Mouse (Mus musculus): ENCODE results near the gene Cela2a. TPM values are rescaled to one million over a fixed set of nuclear protein-coding genes. Genes with fewer than 3 reads are reported as not detected.

Gene Cela2a
- polyA plus RNA-seq, 1 experiment from 2014 or later, result not detected

DNA sequence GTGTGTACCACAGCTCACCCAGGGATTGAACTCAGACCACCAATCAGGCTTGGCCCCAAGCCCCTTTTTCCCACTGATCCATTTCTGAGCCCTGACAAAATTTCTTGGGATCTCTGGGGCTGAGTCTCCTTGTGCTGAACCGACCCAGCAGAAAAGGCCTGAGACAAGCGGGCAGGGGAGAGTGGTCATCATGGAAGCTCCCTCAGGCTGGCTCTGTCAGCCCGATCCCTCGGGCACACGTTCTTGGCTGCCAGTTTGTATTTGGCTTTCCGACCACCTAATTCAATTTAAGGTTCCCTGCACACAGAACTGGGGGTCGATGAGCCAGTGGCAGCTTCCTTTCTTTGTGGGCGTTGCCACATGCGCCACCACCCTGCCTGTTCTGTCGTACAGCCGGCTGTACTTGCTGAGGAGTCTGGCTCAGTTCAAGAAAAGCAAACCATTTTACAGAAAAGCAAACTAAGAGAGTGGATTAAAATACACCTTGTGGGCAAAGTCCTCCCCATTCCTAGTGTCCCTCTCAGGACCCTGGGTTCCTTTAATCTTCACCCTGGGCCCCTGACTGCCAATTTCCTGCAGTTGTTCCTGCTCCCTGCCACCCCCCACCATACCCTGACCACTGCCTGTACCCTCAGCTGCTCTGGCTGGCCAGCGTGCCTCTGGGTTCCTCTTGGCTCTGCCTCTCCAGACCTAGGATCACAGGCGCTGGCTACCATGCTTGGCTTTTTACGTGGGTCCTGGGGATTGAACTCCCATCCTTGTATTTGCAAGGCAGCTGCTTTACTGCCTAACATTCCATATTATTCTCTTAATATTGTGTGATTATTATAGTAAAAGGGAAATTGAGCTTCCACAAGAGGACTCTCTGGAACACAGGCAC lies 8.9 kb downstream of the Cela2a start:
- WGBS (ENCODE audit: insufficient replicate concordance), result 61% methylated on average over 14 of the region's 14 CpGs

DNA sequence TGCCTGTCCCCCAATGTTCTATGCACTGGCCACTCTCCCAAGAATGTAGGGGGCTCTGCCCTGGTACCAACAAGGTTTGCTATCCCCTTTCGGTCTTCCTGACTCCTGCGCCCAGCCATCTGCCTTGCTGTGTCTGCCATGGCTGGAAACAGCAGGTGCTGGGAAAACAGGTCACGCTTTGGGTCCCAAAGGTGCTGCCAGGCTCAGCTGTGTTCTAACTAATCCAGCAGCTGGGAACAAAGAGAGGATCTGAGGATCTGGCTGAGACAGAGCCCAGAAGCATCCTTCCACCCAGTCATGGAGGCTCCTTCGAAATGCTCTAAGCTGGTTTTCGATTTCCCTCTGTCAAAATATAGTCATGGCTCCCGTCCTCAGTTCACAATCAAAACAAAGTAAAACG lies 9.7 kb downstream of the Cela2a start:
- Histone ChIP-seq H3K4me3 (no peak overlapping the region), H3K9ac (no peak overlapping the region), H3K36me3 (peaks cover 50% of the 10 kb centered on the region), H3K4me2 (no peak overlapping the region), H3K27me3 (replicated peaks) (no peaks in the 10 kb centered on the region), H3K4me1 (no peaks in the 10 kb centered on the region), H3K27ac (no peak overlapping the region), H3K9me3 (replicated peaks) (no peaks in the 10 kb centered on the region)
- ATAC-seq, result no peak
- WGBS (ENCODE audit: insufficient replicate concordance), result 86% methylated on average over 7 of the region's 7 CpGs

More for the DNA sequence above, 8.9 kb downstream of the Cela2a start:
- Histone ChIP-seq H3K9ac (no peak overlapping the region; the same call in 1 of the 2 replicates), H3K4me1 (0 out of 2 replicates have a peak, but pooled peaks cover 3% of the 10 kb centered on the region), H3K27ac (no peak overlapping the region), H3K9me3 (replicated peaks) (no peaks in the 10 kb centered on the region), H3K36me3 (peaks cover 43% of the 10 kb centered on the region), H3K4me3 (no peak overlapping the region), H3K27me3 (replicated peaks) (0 out of 2 replicates have a peak, but pooled peaks cover 2% of the 10 kb centered on the region), H3K4me2 (no peak overlapping the region)
- no peak for ATAC-seq

- ATAC-seq, result no peak
- Histone ChIP-seq H3K4me3 (no peak overlapping the region), H3K4me2 (no peak overlapping the region), H3K9me3 (replicated peaks) (no peaks in the 10 kb centered on the region), H3K27me3 (replicated peaks) (no peaks in the 10 kb centered on the region), H3K27ac (no peak overlapping the region), H3K9ac (no peak overlapping the region), H3K4me1 (no peaks in the 10 kb centered on the region), H3K36me3 (peaks cover 98% of the 10 kb centered on the region)
- whole genome bisulfite sequencing (ENCODE audit: insufficient replicate concordance), result 91% methylated on average over 7 of the region's 7 CpGs
Measured at GRCm38 (mm10) chr4:141811375-141811774, 14.6 kb downstream of the Cela2a start.

DNA sequence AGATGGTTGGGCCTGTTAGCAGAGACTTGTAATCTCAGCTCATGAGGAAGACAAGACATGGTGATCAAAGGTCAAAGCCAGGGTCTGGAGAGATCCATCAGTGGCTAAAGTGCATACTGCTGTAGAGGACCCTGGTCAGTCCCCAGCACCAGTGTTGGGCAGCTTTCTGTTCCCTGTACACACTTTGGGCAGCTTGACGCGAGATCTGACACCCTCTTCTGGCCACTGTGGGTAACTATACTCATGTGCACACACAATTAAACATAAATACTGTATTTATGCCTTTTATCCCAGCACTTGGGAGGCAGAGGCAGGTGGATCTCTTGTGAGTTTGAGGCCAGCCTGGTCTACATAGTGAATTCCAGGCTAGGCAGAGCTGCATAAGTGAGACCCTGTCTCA lies 15.0 kb downstream of the Cela2a start:
- H3K36me3 ChIP-seq, result peaks cover 99% of the 10 kb centered on the region
- no peaks in the 10 kb centered on the region for H3K9me3 ChIP-seq (replicated peaks)
- H3K9ac ChIP-seq, result no peak overlapping the region
- H3K4me2 ChIP-seq, result no peak overlapping the region
- no peaks in the 10 kb centered on the region for H3K4me1 ChIP-seq
- no peak overlapping the region for H3K27ac ChIP-seq
- WGBS (ENCODE audit: insufficient replicate concordance), result 93% methylated on average over 2 of the region's 2 CpGs
- H3K4me3 ChIP-seq, result no peak overlapping the region
- ATAC-seq, result no peak
- no peaks in the 10 kb centered on the region for H3K27me3 ChIP-seq (replicated peaks)

DNA sequence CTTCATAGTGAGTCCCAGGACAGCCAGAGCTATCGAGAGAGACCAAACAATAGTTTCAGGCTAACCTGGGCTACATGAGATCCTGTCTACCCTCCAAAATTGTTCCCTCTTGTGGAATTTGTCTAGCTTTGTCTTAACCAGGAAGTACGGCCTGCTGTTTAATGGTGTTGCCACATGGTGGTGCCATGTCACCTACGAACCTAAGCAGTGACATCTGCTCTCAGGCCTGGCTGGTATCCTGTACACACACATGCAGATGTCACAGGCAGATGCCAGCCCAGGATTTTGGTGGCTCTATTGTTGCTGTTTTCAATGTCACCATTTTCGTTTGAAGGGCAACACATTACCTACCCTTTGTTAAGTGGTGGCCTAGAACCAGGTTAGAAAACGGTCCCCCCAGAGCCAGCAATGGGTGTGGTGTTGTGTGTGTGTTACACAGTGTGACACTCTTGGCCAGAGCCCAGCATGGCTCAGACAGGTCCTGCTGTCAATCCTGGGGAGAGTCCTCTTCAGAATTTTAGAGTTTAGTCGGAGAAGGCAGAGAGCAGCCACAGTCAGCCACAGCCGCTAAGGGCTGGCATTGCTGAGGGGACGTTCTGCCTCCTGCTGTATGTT lies 16.0 kb downstream of the Cela2a start:
- Histone ChIP-seq H3K4me3 (no peak overlapping the region), H3K36me3 (peaks cover 99% of the 10 kb centered on the region)
- ATAC-seq, result peak; percentile 54; the same call in 1 of the 2 replicates

DNA sequence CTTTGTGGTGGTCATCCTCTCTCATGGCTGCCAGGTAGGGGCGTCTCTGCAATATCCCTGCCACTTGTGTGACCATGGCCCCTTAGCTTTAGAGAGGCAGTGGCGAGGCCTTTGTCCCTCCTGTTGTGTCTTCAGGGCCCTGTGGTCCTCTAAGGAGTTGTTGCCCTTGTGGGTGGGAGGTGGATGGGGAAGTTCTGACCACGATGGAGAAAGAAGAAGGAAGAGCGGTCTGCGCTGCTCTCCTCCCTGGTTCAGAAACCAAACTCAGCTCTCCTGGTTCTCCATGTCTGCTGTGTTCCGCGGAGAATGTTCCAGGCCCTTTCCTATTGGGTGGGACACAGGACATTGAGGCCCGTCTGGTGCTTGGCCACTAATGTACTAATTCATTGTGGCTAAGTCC lies 20.1 kb downstream of the Cela2a start:
- no peaks in the 10 kb centered on the region for H3K27me3 ChIP-seq (replicated peaks)
- no peak overlapping the region for H3K9ac ChIP-seq
- no peak overlapping the region for H3K4me2 ChIP-seq
- 77% methylated on average over 8 of the region's 8 CpGs for WGBS (ENCODE audit: insufficient replicate concordance)
- no peaks in the 10 kb centered on the region for H3K9me3 ChIP-seq (replicated peaks)
- ATAC-seq, result no peak
- H3K36me3 ChIP-seq, result peaks cover 83% of the 10 kb centered on the region
- H3K4me1 ChIP-seq, result no peaks in the 10 kb centered on the region
- no peak overlapping the region for H3K27ac ChIP-seq
- H3K4me3 ChIP-seq, result no peak overlapping the region

More for the DNA sequence above, 16.0 kb downstream of the Cela2a start:
- Histone ChIP-seq H3K4me1 (no peaks in the 10 kb centered on the region), H3K27ac (peak overlapping the region; percentile 41; the same call in 1 of the 2 replicates), H3K9me3 (replicated peaks) (no peaks in the 10 kb centered on the region), H3K4me2 (no peak overlapping the region), H3K27me3 (replicated peaks) (no peaks in the 10 kb centered on the region), H3K9ac (no peak overlapping the region)
- 68% methylated on average over 8 of the region's 8 CpGs for WGBS (ENCODE audit: insufficient replicate concordance)

GRCm38 (mm10) chr4:141804105-141804504 lies 21.9 kb downstream of the Cela2a start:
- peaks cover 66% of the 10 kb centered on the region for H3K36me3 ChIP-seq
- WGBS (ENCODE audit: insufficient replicate concordance), result 75% methylated on average over 4 of the region's 4 CpGs
- no peak overlapping the region for H3K4me3 ChIP-seq
- H3K9me3 ChIP-seq (replicated peaks), result no peaks in the 10 kb centered on the region
- H3K27ac ChIP-seq, result peak overlapping the region; percentile 11; the same call in 1 of the 2 replicates
- no peaks in the 10 kb centered on the region for H3K27me3 ChIP-seq (replicated peaks)
- H3K9ac ChIP-seq, result no peak overlapping the region
- no peaks in the 10 kb centered on the region for H3K4me1 ChIP-seq
- ATAC-seq, result 0 out of 2 replicates have a peak, but pooled peaks have one; percentile 27
- no peak overlapping the region for H3K4me2 ChIP-seq

- Histone ChIP-seq H3K9ac (no peak overlapping the region), H3K27ac (no peak overlapping the region), H3K36me3 (peaks cover 31% of the 10 kb centered on the region), H3K4me3 (no peak overlapping the region), H3K4me1 (peaks cover 33% of the 10 kb centered on the region), H3K9me3 (replicated peaks) (no peaks in the 10 kb centered on the region), H3K27me3 (replicated peaks) (no peaks in the 10 kb centered on the region), H3K4me2 (no peak overlapping the region)
- 84% methylated on average over 5 of the region's 5 CpGs for WGBS (ENCODE audit: insufficient replicate concordance)
- no peak for ATAC-seq
Measured at GRCm38 (mm10) chr4:141797545-141797944, 28.4 kb downstream of the Cela2a start.

DNA sequence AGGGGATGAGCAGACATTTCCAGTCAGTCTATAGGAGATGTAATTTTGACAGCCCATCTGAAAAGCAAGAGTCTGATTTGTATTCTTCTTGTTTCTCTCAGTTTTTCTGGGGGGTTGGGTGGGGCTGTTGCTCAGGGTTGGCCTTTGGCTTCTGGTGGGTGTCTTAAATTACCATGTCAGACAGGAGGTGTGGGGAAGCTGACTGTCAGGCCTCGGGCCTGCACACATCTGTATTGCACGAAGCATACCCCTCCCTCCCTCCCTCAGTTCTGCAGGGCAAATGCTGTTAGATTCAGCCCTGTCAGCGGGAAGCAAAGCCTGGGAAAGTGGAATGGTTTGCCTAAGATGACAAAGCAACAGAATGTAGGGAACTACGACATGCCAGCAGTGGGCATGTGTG lies 29.0 kb downstream of the Cela2a start:
- peaks cover 39% of the 10 kb centered on the region for H3K4me1 ChIP-seq
- no peak overlapping the region for H3K4me3 ChIP-seq
- H3K27me3 ChIP-seq (replicated peaks), result no peaks in the 10 kb centered on the region
- H3K9ac ChIP-seq, result no peak overlapping the region
- H3K36me3 ChIP-seq, result peaks cover 30% of the 10 kb centered on the region
- H3K9me3 ChIP-seq (replicated peaks), result no peaks in the 10 kb centered on the region
- H3K4me2 ChIP-seq, result no peak overlapping the region
- no peak overlapping the region for H3K27ac ChIP-seq
- no peak for ATAC-seq
- WGBS (ENCODE audit: insufficient replicate concordance), result 74% methylated on average over 3 of the region's 4 CpGs

DNA sequence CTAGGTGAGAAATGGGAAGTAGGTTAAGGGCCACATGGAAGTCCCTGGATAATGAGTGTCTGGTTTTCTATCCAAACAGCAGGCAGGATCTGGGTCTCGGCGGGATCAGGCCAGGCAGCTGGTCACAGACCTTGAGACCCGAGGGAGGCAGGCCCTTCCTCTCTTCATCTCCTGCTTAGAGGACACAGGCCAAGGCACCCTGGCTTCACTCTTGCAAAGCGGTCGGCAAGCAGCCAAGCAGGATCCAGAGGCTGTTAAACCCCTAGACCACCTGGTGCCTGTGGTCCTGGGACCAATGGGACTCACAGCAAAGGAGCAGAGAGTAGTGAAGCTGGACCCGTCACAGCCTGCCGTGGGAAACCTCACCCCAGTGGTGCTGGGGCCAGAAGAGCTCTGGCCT lies 29.6 kb downstream of the Cela2a start:
- peaks cover 45% of the 10 kb centered on the region for H3K4me1 ChIP-seq
- no peak overlapping the region for H3K27ac ChIP-seq
- no peak overlapping the region for H3K4me2 ChIP-seq
- no peak for ATAC-seq
- H3K36me3 ChIP-seq, result peaks cover 30% of the 10 kb centered on the region
- H3K9ac ChIP-seq, result no peak overlapping the region
- no peaks in the 10 kb centered on the region for H3K27me3 ChIP-seq (replicated peaks)
- no peaks in the 10 kb centered on the region for H3K9me3 ChIP-seq (replicated peaks)
- WGBS (ENCODE audit: insufficient replicate concordance), result 85% methylated on average over 7 of the region's 7 CpGs
- no peak overlapping the region for H3K4me3 ChIP-seq

GRCm38 (mm10) chr4:141794152-141794535 lies 31.8 kb downstream of the Cela2a start:
- peak overlapping the region; percentile 76 for H3K4me3 ChIP-seq
- peak overlapping the region; percentile 99 for H3K27ac ChIP-seq
- H3K9me3 ChIP-seq (replicated peaks), result no peaks in the 10 kb centered on the region
- H3K36me3 ChIP-seq, result peaks cover 30% of the 10 kb centered on the region
- peaks cover 60% of the 10 kb centered on the region for H3K4me1 ChIP-seq
- H3K9ac ChIP-seq, result peak overlapping the region; percentile 76
- WGBS (ENCODE audit: insufficient replicate concordance), result 7% methylated on average over 5 of the region's 5 CpGs
- no peaks in the 10 kb centered on the region for H3K27me3 ChIP-seq (replicated peaks)
- H3K4me2 ChIP-seq, result peak overlapping the region; percentile 76
- no peak for ATAC-seq

Measured in liver, embryonic 12.5 days (tissue).